Mouse (Mus musculus) yolk sac, embryonic 10.5 days (tissue): Measurements from ENCODE around the gene Tcte1.

Source experiments
- DNase-seq: peaks from one replicate; pipeline ENCODE4 v3.0.0-alpha.2; 2017; ENCODE audit warnings: low spot score

Gene Tcte1

DNA sequence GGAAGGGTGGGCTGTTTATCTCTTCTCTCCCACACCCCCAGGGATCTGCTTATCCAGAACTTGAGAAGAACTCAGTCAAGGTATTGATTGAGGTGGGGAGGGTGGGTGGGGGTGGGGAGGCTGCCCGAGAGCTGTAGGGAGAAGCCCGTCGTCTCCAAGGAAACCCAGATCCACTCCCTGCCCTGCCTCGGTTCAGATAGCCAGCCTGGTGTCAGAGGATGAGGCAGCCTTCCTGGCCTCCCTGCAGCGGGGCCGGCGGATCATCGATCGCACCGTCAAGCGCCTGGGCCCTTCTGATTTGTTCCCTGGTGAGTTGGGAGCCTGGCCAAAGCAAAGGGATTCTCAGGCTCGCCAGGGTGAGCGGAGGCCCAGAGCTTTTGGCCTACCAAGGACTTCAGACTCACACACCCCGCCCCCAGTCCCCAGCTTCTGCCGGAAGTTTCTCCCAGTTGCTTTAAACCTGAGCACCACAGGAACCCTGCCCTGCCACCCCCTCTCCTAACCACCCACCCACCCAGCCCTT, 8.0 kb upstream of the Tcte1 start:
- no peak for DNase-seq

DNA sequence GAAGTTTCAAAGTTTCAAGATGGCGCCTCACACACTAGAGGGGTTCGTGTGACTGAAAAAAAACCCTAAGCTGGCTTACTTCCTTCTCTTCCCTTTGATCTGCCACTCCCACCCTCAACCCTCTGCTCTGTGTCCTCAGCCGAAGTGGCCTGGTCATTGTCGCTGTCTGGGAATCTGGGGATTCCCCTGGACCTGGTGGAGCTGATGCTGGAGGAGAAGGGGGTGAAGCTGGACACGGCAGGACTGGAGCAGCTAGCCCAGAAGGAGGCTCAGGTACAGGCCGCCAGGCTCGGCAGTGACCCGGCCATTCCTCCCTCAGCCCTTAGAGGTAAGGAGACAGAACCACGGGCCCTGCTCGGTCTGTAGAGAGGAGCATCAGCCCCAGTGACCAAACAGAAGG, 7.4 kb upstream of the Tcte1 start:
- DNase-seq, result no peak

DNA sequence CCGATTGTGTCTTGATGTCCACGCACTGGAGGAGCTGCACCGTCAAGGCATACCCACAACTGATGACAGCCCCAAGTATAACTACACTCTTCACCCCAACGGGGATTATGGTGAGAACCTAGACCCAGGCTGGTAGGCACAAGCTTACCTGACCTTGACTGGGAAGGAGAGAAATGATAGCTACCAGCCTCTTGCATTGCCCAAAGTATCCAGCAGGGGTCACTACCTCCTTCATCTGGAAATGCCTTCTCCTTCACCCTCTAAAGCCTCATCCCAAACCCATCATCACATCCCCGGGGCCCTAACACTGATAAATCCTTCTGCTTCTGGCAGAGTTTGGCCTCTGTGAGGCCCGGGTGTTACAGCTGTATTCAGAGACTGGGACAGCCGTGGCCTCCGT, 6.7 kb upstream of the Tcte1 start:
- DNase-seq, result peak; percentile 50

DNA sequence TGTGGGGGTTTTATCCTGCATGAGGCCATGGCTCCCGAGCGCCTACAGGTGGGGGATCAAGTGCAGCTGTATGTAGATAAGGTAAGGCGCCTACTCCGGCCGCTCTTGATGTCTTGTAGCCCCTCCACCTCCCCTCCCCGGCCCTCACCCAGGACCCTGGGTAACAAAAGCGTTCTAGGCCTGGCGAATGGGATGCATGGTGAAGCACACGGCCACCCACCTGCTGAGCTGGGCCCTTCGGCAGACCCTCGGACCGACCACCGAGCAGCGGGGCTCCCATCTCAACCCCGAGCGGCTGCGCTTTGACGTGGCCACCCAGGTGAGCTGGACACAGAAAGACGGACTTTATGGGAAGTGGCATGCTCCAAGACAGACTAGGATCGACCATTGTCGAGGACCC, 6.1 kb upstream of the Tcte1 start:
- no peak for DNase-seq

DNA sequence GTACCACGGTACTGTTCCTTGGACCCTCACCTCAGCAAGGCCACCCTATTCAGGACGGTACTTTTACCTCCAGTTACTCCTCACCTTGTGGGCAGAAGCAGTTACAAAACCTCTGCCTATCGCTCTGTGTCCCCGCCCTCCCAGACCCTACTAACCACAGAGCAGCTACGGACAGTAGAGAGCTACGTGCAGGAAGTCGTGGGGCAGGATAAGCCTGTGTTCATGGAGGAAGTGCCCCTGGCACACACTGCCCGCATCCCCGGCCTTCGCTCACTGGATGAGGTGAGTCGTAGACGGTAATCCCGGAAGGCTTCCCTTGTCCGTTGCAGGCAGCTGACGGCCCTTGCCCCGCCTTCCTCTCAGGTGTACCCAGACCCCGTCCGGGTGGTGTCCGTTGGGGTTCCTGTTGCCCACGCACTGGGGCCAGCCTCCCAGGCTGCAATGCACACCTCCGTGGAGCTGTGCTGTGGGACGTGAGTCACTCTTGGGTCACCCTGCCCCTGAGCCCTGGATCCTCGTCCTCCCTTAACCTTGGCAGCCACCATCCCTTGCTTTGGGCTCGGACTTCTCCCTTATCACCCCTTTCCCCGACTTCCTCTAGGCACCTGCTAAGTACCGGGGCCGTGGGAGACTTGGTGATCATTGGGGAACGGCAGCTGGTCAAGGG, 5.6 kb upstream of the Tcte1 start:
- no peak for DNase-seq

DNA sequence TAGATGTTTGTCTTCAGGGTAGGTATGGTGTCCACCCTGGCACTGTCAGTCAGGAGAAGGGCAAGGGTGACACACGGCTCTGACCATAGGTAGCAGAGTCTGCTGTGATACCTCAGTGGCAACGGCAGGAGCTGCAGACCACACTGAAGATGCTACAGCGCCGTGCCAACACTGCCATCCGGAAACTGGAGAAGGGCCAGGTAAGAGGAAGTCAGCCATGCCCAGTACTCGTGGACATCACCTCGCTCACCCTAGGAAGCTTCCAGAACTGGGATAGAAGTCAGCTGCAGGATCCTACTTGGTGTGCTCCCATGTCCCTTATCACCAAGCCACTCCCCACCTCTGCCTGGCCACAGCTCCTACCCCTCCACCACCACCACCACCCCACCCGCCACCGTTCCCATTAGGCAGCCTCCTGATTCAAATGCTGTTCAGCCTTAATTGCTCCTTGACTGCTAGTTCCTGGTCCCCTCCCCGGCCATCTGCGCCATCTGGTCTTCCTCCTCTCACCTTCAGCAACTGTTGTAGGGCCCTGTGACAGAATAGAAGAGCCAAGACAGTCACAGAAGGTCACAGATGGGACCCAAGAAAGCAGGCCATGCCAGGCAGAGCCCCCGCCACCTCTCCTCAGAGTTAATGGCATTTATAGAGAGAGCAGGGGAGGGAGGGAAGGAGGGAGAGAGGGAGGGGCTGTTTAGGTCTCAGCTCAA, 4.3 kb upstream of the Tcte1 start:
- no peak for DNase-seq

DNA sequence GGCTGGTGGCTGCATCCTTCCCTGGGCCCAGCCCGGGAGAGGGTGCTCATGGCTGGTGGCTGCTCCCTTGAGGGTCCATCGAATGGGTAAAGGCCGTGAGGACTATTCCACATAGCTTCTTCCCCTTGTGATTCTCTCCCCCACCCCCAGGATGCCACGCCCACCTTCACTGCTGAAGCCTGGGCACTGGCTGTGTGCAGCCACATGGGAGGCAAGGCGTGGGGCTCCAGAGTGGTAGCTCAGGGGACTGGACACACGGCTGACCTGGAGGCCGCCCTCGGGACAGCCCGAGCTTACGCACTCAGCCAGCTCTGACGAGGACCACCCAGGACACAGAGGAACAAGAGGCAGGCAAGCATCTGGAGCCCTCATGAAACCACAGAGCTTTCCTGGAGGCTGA, 3.1 kb upstream of the Tcte1 start:
- DNase-seq, result no peak

DNA sequence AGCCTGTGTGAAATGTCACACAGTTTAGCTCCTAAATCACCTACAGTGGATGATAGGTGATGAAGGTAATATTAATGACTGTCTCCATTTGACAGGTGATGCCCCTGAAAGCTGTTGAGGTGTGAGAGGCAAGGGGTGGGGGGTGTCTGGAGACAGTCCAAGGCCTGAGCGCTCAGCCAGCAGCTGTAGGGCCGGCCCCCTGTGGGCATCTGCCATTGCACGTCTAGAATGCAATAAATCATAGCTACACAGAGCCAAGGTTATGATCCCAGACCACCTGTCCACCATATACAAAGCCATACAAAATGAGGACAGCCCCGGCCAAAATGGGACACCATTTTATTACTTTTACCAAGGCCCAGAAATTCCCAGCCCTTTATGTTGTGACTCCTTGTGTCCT, 1.7 kb downstream of the Tcte1 start:
- no peak for DNase-seq

DNA sequence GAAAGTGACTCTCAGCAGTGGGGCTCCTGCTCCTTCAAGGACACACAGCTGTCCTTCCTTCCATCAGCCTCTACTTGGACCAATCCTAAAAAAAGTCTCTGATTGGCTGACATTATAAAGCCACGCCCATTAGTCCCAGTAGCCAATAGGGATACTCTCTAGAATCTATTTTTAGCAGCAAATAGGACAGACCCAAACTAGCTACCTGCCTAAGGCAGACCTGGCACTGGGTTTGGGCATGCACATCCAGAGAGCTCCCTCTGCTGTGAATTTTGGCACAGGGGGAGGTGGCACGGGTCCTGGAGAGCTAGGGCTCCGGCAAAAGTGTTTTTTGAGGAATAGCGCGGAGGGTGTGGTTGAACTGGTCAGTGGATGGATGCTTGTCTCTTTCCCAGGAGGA, 3.3 kb downstream of the Tcte1 start:
- DNase-seq, result no peak

DNA sequence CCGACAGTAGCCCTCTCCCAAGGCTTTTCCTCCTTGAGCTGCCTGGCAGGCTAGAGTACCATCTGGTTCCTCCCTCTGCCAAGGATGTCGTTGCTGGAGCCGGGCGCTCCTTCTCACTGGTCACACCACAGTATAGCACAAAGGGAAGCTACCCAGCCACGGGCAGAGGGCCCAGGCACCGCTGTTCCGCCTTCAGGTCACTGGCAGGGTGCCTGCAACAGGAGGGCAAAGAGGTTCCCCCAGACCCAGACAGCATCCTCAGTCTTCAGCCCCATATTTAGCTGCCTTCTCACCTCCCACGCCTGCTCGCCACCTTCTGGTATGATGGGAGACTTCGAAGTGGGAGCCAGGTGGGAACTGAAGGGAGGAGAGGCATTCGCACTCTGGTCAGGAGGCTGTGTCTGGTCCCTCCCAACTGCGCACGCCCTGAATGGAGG, 7.1 kb downstream of the Tcte1 start:
- DNase-seq, result no peak

DNA sequence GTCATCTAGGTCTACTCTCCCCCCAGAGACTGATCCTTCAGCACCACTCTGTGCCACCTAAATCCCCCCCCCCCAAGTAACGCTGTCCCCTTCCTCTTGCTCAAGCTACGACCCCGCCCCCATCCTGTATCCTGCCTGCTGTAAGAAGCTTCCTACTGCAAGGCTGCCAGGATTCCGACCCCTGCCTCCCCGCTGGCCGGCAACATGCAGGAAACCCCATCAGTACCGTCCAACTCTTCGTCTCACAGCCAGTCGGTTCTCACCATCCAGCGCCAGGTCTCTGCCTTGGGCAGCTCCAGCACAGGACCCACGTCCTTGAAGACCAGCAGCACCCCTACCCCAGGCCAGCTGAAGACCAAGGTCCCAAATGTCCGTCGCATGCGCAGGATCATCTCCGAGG, 9.7 kb downstream of the Tcte1 start:
- no peak for DNase-seq

DNA sequence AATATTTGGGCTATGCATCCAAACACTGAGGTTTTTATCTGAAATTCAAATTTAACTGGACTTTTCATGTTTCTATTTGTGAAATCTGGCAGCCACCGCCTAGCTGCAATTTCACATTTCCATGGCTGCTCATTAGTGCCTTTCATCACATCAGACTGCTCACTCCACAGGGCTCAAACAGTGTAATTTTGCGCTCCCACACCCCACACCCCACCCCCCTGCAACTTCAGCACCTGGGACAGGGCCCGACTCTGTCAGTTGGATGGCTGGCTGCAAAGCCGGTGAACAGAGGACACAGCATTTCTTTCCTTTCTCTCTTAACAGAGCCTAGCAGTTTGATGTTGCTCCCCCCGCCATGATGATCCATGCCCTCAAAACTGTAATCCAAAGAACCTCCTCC, 13.0 kb downstream of the Tcte1 start:
- DNase-seq, result no peak

DNA sequence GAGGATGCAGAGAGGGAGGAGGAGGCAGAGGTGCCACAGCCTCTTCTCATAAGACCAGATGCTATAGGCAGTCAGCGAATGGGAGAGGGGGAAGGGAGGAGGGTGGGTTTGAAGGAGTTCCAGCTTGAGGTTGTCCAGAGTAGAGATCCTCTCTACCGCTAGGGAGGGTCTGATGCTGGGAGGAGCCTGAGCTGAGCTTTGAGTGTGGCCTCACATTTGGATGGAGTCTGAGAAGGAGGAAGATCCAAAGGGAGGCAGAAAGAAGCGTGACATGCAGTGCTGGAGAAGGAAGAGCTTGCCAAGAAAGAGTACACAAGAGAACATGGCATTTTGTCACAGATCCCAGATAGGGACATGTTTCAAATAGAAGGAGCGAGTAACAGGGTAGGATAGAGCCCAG, 15.2 kb downstream of the Tcte1 start:
- no peak for DNase-seq

DNA sequence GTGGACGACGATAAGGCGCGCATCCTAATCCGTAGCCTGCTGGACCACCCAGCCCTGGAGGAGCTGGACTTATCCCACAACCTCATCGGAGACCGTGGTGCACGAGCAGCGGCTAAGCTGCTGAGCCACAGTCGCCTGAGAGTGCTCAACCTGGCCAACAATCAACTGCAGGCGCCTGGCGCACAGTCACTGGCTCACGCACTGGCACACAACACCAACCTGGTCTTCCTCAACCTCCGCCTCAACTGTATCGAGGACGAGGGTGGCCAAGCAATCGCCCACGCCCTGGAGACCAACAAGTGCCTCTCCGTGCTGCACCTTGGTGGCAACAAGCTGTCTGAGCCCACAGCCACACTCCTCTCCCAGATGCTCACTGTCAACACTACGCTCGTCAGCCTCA, 16.4 kb downstream of the Tcte1 start:
- DNase-seq, result no peak

DNA sequence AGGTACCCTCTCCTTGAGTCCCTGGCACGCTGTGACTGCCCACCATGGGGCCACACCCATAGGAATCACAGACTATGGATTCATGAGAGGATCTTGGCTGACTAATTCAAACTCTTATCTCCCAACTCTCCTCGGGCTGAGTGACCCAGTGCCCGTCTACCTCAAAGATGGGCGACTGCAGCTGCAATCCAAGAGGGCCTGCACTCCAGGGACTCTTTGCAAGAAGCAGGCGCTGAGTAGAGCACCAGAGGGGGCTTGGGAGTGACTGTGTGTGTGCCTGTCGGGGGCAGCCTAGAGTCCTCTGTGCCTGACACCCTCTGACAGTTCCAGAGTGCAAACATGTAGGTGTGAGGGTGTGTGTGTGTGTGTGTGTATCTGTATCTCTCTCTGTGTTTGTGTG, 18.9 kb downstream of the Tcte1 start:
- no peak for DNase-seq

DNA sequence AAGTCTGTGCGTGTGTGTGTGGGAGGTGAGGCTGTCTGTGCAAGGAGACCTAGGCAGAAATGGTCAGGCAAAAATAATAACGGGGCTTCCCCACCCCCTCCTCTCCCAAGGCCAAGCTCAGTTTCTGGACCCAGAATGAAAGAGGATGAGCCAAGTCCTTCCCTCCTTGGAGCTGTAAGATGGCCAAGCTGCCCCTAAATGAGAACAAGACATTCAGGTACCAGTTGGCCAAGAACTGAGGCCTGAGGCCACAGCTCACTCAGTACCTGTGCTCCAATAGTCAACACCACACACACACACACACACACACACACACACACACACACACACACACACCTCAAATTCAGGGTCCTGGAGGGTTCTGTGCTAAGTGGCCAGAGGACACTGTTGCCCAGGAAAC, 19.5 kb downstream of the Tcte1 start:
- DNase-seq, result no peak

DNA sequence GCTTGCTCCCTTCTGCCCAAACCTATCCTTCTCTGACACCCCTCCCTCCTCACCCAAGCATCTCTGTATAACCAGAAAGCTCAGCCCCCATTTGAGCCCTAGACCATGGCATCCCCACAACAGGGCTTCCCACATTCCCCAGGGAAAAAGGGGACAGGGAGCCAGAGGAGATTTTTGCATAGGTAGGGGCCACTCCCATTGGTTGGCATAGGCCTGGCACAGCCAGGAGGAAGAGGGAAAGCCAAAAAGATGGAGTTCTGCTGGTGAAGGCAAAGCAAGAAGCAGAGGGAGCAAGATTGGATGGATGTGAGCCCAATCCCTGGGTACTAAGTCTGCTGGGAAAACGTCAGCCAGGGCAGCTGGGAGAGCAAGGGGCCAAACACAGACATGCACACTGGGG, 19.9 kb downstream of the Tcte1 start:
- DNase-seq, result no peak

DNA sequence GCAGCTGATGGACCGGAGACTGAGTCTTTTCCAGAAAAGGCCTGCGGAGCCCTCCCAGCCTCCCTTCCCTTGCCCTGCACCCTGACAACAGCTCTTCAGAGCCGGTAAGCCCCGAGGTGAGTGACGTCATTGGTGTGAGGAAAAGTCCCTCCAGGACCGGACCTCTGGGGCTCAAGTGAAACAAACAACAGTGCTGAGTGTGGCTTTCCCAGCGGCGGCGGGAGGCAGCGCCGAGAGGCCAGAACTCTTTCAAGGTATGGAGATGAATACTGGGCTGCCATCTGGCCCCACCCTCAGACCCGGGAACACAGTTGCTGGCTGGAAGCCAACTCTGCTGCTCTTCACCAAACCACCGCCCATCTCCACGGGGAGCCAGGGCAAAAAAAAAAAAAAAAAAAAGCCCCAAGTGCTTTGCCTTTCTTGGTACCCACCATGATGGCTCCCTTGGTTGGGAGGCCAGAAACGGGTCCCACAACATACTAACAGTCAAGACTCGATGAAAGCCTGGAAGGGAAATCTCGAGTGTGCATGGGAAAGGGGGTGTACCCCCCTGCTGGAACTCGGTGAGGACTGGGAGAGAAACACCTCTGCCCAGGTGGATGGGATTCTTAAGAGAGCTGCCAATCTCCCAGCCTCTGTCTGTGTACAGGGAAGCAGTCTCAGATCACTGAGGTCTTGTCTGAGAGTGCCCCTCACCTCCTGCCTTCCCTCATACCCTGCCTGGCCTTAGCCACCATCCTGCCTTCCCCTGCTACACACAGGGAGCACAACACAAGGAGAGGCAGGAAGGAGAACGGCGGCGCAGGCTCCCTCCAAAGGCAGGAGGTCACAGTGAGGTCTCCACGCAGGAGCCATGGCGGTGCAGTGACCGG, 21.0 kb downstream of the Tcte1 start:
- no peak for DNase-seq

DNA sequence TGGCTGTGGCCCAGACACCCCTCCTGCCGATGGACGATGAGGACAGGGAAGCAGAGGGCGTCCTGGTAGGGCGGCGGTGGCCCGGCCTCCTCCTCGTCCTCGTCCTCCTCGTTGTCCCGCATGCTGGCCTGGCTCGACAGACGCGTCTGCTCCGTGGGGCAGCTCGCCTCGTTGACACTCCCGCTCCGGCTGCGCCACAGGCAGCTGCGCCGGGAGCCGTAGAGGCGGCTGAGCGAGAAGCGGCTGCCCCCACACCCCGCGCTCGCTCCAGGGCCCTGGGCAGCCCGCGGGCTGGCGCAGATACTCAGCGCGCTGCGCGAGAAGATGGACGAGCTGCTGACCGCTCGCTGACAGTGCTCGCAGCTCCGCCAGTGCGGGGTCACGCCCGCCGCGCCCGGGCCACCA, 21.6 kb downstream of the Tcte1 start:
- no peak for DNase-seq

DNA sequence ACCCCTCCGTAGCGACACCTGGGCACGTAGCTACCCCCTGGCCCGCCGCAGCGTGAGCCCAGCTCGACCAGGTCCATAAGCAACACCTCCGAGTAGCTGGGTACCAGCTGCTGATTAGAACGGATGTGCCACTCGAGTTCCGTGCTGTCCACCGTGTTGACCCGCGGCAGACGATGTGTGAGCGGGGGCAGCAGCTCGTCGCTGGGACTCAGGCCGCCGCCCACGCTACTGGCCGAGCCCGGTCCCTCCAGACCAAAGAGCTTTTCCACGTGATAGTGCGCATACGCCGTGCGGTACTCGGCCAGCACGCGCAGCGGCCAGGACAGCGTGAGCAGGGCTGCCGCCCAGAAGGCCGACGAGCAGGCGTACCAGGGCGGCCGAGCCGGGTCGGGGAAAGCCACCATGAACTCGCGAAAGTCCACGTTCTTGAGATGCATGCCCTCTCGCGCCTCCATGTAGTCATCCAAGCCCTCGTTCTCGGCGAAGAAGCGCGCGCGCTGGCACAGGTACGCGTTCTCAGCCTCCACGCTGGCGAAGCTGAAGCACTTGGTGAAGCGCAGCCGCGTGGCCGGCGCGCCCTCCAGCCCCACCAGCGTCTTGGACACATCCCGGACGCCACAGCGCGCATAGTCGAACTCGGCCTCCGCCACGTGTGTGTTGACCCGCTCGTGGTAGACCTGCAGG, 22.2 kb downstream of the Tcte1 start:
- DNase-seq, result no peak

DNA sequence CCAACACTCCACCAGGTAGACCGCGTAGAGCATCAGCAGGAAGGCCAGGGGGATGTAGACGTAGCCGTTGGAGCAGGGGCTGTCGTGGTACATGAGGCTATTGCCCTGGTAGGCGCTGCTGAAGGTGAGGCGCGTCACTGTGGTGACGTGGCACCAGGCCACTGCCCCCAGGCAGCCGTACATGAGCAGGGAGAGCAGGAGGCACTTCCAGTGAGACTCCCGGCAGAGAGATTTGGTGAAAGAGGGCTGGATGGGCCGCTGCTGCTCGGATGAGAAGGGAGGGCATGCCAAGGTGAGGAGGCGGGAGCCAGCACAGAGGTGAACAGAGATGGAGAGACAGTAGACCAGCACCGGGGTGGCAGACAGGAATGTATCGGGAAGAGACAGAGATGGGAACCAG, 23.7 kb downstream of the Tcte1 start:
- DNase-seq, result no peak

DNA sequence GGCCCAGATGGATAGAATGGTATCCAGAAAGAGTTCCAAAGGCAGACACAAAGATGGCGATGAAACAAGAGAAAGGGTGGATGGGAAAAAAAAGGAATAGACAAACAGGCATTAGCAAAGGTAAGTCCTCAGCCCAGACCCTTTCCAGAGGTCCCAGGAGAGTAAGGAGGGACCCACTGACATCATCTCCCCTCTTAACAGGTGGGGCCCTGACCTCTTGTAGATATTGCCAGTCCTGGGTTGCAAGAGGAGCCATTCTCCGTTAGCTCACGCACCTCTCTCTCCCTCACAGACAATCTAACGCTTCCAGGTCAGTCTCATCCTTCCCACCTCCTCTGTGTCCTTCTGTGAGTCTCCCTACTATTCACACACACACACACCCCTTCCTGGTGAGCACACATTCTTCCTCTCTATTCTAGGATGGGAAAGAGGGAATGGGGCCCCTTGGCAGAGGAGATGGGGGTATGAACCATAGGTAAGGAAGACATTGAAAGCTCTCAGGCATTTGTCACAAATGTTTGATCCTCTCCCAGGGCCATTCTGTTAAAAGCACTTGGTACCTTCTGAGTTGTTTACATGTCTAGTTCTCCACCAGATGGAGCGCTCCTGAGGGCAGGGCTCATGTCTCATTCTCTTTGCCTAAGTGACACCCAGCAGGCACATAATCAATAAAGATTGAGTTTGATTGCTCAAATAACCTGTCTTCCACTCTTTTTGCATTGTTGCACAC, 24.4 kb downstream of the Tcte1 start:
- no peak for DNase-seq
